Mouse (Mus musculus) ES-E14 (cell line): ENCODE results near the gene Usp15.

ENCODE experiments used
- HCFC1 ChIP-seq: IDR thresholded peaks from 2 replicates; pipeline ENCODE4 v1.6.1; 2012; ENCODE audit warnings: low read length, inconsistent platforms, borderline replicate concordance; ENCODE audit not compliant: insufficient read depth
- ZC3H11A ChIP-seq: IDR thresholded peaks from 2 replicates; pipeline ENCODE4 v1.6.1; 2012; ENCODE audit warnings: low read depth, mild to moderate bottlenecking, inconsistent platforms, low read length, borderline replicate concordance
- ZNF384 ChIP-seq: IDR thresholded peaks from 2 replicates; pipeline ENCODE4 v1.6.1; 2012; ENCODE audit warnings: low read depth, low read length, inconsistent platforms

GRCm38 (mm10) chr10:123159316-123159715, 37.5 kb downstream of the Usp15 start:
- TF ChIP-seq ZNF384, result no peak
- TF ChIP-seq ZC3H11A, result no peak
- no peak for TF ChIP-seq HCFC1
